Mouse (Mus musculus): ENCODE results near the gene Crebrf.

Gene Crebrf

DNA sequence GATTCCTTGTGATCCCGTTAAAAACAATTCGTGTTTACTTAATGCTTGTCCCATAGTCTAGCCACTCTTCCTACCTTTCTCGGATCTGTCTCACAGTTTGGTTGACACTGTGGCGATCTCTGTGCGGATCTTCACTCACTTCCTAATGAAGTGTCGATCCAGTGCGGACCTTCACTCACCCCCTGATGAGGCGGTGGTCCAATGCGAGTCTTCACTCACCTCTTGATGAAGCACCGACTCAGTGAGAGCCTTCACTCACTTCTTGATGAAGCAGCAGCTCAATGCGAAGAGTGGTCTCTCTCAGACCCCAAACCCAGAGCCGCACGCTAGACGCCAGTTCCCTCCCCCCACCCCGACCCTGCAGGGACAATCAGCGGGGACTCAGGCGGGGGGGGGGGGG is 110.7 kb downstream of the Crebrf start:
- in situ Hi-C loops (cut with MseI, MboI): no loop called here
